Mouse (Mus musculus) midbrain, embryonic 16.5 days (tissue): ENCODE data around the gene Rgs6. TPM values are rescaled to one million over a fixed set of nuclear protein-coding genes. Genes with fewer than 3 reads are reported as not detected.

Source experiments
- ATAC-seq: fragments of 200-750 bp; cut with Nextera tagmentation; 2 replicates; pipeline ENCODE4 v1.8.0; 2017; ENCODE audit warnings: moderate TSS enrichment
- H3K27ac ChIP-seq: fragments of 300-500 bp; sonication (generic); 2 replicates; pipeline ENCODE4 v1.5.1; 2014; ENCODE audit warnings: mild to moderate bottlenecking, low read length, mixed read lengths
- H3K27me3 ChIP-seq: fragments of 300-500 bp; sonication (generic); 2 replicates; pipeline ENCODE4 v1.6.1; 2014; ENCODE audit warnings: low read depth, low read length, mixed read lengths; ENCODE audit not compliant: control insufficient read depth, insufficient read depth
- H3K36me3 ChIP-seq: fragments of 300-500 bp; sonication (generic); 2 replicates; pipeline ENCODE4 v1.6.1; 2014; ENCODE audit warnings: mild to moderate bottlenecking, low read length, moderate library complexity, mixed read lengths; ENCODE audit not compliant: control insufficient read depth, insufficient read depth
- H3K4me1 ChIP-seq: fragments of 300-500 bp; sonication (generic); 2 replicates; pipeline ENCODE4 v1.6.1; 2014; ENCODE audit warnings: mild to moderate bottlenecking, low read length, mixed read lengths; ENCODE audit not compliant: control insufficient read depth, insufficient read depth
- H3K4me2 ChIP-seq: fragments of 300-500 bp; sonication (generic); 2 replicates; pipeline ENCODE4 v1.6.1; 2014; ENCODE audit warnings: mild to moderate bottlenecking, low read length, mixed read lengths
- H3K4me3 ChIP-seq: fragments of 300-500 bp; sonication (generic); 2 replicates; pipeline ENCODE4 v1.5.1; 2014; ENCODE audit warnings: low read depth, mild to moderate bottlenecking, low read length, moderate library complexity, mixed read lengths
- H3K9ac ChIP-seq: fragments of 300-500 bp; sonication (generic); 2 replicates; pipeline ENCODE4 v1.6.1; 2014; ENCODE audit warnings: low read depth, low read length, mixed read lengths
- H3K9me3 ChIP-seq: fragments of 300-500 bp; sonication (generic); replicated peaks from 2 replicates; pipeline ENCODE4 v1.6.1; 2014; ENCODE audit warnings: mild to moderate bottlenecking, low read length, mixed read lengths; ENCODE audit not compliant: control insufficient read depth, poor library complexity, severe bottlenecking
- WGBS: fragments of 180-500 bp; shearing (Covaris S2); extraction: QIAGEN DNeasy Blood & Tissue Kit; methylation state at CpG from one replicate; pipeline ENCODE4 v1.1.7; 2014; 5-methylcytosine and 5-hydroxymethylcytosine counted together
- polyA plus RNA-seq: library from polyadenylated mRNA; unstranded; fragments of >200 nt; fragmentation: Nextera tagmentation; extraction: Ambion mirVana; gene quantifications from 2 replicates; pipeline ENCODE4 v1.2.1, GENCODE M21; 2015

Gene Rgs6
- polyA plus RNA-seq, 1 experiment from 2014 or later, result 17.9 TPM

DNA sequence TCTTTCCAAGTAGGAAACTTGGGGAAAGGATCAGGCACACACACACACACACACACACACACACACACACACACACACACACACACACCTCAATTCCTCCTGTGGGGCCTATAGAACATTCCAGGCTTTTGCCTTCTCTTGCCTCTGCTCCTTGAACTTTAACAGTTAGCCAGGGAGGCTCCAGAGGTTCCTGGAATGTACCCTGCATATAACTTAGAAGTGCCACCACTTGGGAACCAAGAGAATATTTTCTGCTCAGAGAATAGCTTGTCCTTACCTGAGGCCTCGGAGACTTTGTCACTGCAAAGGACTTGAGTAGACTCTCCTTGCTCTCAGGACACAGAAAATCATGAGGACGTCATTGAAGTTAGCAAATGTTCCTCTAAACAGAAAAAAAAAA, 548.4 kb downstream of the Rgs6 start:
- ATAC-seq, result no peak
- no peak overlapping the region for H3K4me2 ChIP-seq
- WGBS, result 81% methylated on average over 2 of the region's 2 CpGs
- H3K36me3 ChIP-seq, result no peaks in the 10 kb centered on the region
- no peak overlapping the region for H3K9ac ChIP-seq
- no peaks in the 10 kb centered on the region for H3K4me1 ChIP-seq
- H3K27me3 ChIP-seq, result no peaks in the 10 kb centered on the region
- H3K27ac ChIP-seq, result no peak overlapping the region
- no peaks in the 10 kb centered on the region for H3K9me3 ChIP-seq
- H3K4me3 ChIP-seq, result no peak overlapping the region

DNA sequence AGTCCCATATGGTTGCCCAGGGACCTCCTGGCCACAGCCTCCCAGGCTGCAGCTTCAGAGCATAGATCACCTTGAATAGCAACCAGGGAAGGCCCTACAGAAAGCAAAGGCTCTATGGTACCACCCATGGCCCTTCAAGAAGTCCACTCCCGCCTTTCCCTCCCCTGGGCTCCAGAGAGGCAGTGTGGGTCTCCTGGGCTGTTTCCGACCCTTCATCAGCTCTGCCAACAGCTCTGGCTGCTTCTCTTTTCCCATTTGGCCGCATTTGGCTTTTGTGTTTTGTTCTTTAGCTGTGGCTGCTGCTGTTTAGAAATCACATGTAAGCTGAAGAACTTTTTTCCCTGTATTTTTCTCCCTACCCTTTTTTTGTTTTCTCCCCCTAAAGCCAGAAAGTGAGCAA, 548.9 kb downstream of the Rgs6 start:
- WGBS, result 60% methylated on average over 3 of the region's 3 CpGs
- no peak for ATAC-seq
- H3K36me3 ChIP-seq, result no peaks in the 10 kb centered on the region
- H3K27ac ChIP-seq, result no peak overlapping the region
- no peak overlapping the region for H3K4me3 ChIP-seq
- H3K27me3 ChIP-seq, result no peaks in the 10 kb centered on the region
- H3K9me3 ChIP-seq, result no peaks in the 10 kb centered on the region
- H3K4me2 ChIP-seq, result no peak overlapping the region
- H3K9ac ChIP-seq, result no peak overlapping the region
- no peaks in the 10 kb centered on the region for H3K4me1 ChIP-seq

GRCm38 (mm10) chr12:83141164-83141563, 553.1 kb downstream of the Rgs6 start:
- ATAC-seq, result no peak
- Histone ChIP-seq H3K9me3 (no peaks in the 10 kb centered on the region), H3K36me3 (no peaks in the 10 kb centered on the region), H3K27me3 (no peaks in the 10 kb centered on the region), H3K27ac (no peak overlapping the region), H3K4me3 (no peak overlapping the region), H3K4me1 (no peaks in the 10 kb centered on the region), H3K9ac (no peak overlapping the region), H3K4me2 (no peak overlapping the region)
- 57% methylated on average over 2 of the region's 2 CpGs for WGBS

DNA sequence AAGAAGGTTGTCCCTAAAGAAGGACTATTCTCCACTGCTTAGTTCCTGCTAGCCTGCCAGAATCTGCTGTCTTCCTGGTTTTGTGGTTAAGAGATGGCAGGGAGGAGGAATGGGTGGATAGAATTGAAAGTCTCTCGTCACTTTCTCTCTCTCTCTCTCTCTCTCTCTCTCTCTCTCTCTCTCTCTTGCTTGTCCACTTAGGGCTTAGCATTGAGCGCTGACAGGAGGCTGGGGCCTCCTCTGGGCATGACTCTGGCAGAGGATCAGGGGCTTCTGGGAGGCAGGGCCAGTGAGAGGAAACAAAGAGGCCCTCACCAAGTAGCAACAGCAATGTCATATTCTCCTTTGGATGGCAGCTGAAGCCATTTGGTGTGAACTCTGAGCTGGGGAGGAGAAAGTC, 554.4 kb downstream of the Rgs6 start:
- H3K4me2 ChIP-seq, result no peak overlapping the region
- 0 out of 2 replicates have a peak, but pooled peaks cover 7% of the 10 kb centered on the region for H3K4me1 ChIP-seq
- 34% methylated on average over 2 of the region's 2 CpGs for WGBS
- H3K27ac ChIP-seq, result no peak overlapping the region
- no peak overlapping the region for H3K4me3 ChIP-seq
- no peak for ATAC-seq
- H3K9ac ChIP-seq, result no peak overlapping the region
- H3K9me3 ChIP-seq, result no peaks in the 10 kb centered on the region
- H3K36me3 ChIP-seq, result no peaks in the 10 kb centered on the region
- no peaks in the 10 kb centered on the region for H3K27me3 ChIP-seq

GRCm38 (mm10) chr12:83143071-83143470, 555.0 kb downstream of the Rgs6 start:
- no peak for ATAC-seq
- Histone ChIP-seq H3K9ac (no peak overlapping the region), H3K27me3 (no peaks in the 10 kb centered on the region), H3K36me3 (no peaks in the 10 kb centered on the region), H3K9me3 (no peaks in the 10 kb centered on the region), H3K4me2 (no peak overlapping the region), H3K4me3 (no peak overlapping the region), H3K4me1 (0 out of 2 replicates have a peak, but pooled peaks cover 7% of the 10 kb centered on the region), H3K27ac (no peak overlapping the region)
- 53% methylated on average over 3 of the region's 3 CpGs for WGBS

DNA sequence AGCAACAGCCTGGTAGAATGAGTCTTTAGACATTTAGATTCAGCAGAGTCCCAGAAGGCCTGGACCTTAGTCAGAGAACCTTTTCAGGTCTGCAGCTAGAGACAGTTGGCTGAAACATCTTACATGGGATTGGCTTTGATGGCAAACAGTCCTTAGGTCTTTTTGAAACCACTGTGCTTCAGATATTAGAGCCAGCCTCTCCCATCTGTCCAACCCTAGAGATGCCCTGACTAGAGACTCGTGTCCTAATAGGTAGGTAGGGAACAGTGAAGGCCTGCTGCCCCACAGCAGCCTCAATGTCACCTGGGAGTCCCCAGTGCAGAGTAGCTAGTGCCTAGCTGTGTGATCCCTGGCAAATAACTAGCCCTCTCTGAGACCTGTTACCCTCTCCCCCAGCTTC, 555.5 kb downstream of the Rgs6 start:
- Histone ChIP-seq H3K4me2 (no peak overlapping the region), H3K4me1 (0 out of 2 replicates have a peak, but pooled peaks cover 7% of the 10 kb centered on the region), H3K27me3 (no peaks in the 10 kb centered on the region), H3K27ac (no peak overlapping the region), H3K4me3 (no peak overlapping the region), H3K9me3 (no peaks in the 10 kb centered on the region), H3K9ac (no peak overlapping the region), H3K36me3 (no peaks in the 10 kb centered on the region)
- ATAC-seq, result no peak
- 67% methylated on average over 1 of the region's 1 CpGs for WGBS

DNA sequence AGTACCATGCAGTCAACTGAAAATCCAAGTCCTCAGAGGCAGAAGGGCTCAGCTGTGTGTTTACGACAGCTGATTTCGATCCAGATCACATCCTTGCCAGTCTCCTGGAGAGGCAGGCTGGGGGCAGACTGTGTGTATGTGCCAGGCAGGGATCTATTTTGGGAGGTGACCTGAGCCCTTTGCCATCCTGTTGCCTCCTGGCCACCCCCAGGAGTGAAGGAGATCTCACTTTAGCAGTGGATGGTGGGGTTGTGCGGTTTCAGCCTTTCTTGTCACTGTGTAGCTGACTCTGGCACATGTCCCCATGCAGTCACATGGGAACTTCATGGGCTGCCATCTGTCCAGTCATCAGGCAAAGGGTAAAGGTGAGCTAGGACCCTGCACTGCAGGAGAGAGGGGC, 557.0 kb downstream of the Rgs6 start:
- no peak for ATAC-seq
- 76% methylated on average over 3 of the region's 3 CpGs for WGBS

GRCm38 (mm10) chr12:83145902-83146301, 557.8 kb downstream of the Rgs6 start:
- Histone ChIP-seq H3K4me3 (no peak overlapping the region), H3K9ac (no peak overlapping the region), H3K4me2 (no peak overlapping the region), H3K27ac (no peak overlapping the region), H3K4me1 (0 out of 2 replicates have a peak, but pooled peaks cover 7% of the 10 kb centered on the region), H3K36me3 (no peaks in the 10 kb centered on the region), H3K27me3 (no peaks in the 10 kb centered on the region), H3K9me3 (no peaks in the 10 kb centered on the region)
- WGBS, result 79% methylated on average over 3 of the region's 3 CpGs
- no peak for ATAC-seq

More for the DNA sequence above, 557.0 kb downstream of the Rgs6 start:
- Histone ChIP-seq H3K4me3 (no peak overlapping the region), H3K27ac (no peak overlapping the region), H3K9ac (no peak overlapping the region), H3K9me3 (no peaks in the 10 kb centered on the region), H3K27me3 (no peaks in the 10 kb centered on the region), H3K4me1 (0 out of 2 replicates have a peak, but pooled peaks cover 7% of the 10 kb centered on the region), H3K4me2 (no peak overlapping the region), H3K36me3 (no peaks in the 10 kb centered on the region)

GRCm38 (mm10) chr12:83146917-83147316, 558.8 kb downstream of the Rgs6 start:
- 0 out of 2 replicates have a peak, but pooled peaks cover 7% of the 10 kb centered on the region for H3K4me1 ChIP-seq
- H3K4me2 ChIP-seq, result no peak overlapping the region
- no peak for ATAC-seq
- WGBS, result 57% methylated on average over 2 of the region's 2 CpGs
- H3K9me3 ChIP-seq, result no peaks in the 10 kb centered on the region
- no peak overlapping the region for H3K4me3 ChIP-seq
- no peak overlapping the region for H3K27ac ChIP-seq
- no peaks in the 10 kb centered on the region for H3K27me3 ChIP-seq
- no peak overlapping the region for H3K9ac ChIP-seq
- H3K36me3 ChIP-seq, result no peaks in the 10 kb centered on the region
